Mouse (Mus musculus): Measurements from ENCODE around the gene 9030612E09Rik.

GRCm38 (mm10) chr10:43168847-43169246, 5.7 kb upstream of the 9030612E09Rik start:
- TF ChIP-seq ZC3H11A (IDR thresholded peaks at IDR 0.05; ENCODE audit: borderline replicate concordance, low read depth, low read length) (no peak), MAFK (IDR thresholded peaks at IDR 0.05; ENCODE audit: insufficient read depth, low read depth, low read length) (no peak), ZNF384 (IDR thresholded peaks at IDR 0.05; ENCODE audit: low read depth, low read length) (no peak)

Data from ES-E14 (cell line).